Mouse (Mus musculus): ENCODE measurements around the gene Xrra1. TPM values are rescaled to one million over a fixed set of nuclear protein-coding genes. Genes with fewer than 3 reads are reported as not detected.
A peak's percentile ranks its signal among the peaks of the same experiment; 100 is the strongest.
"Not testable (repeated sequence)": the region's sequence is repeated elsewhere in the genome, so short reads cannot be mapped to it uniquely, and the experiment has no call there.

Xrra1 gene
- polyA plus RNA-seq (2014; fragmentation: Nextera tagmentation; extraction: Ambion mirVana): 0.30 and 0.34 TPM in 2 replicates

GRCm38 (mm10) chr7:99858813-99859585, at the start of gene Xrra1:
Gene Xrra1, plus strand, starts transcription at chr7:99859116.
- Histone ChIP-seq H3K4me2 (peak within 1 kb of the TSS; percentile 77), H3K4me1 (ENCODE audit: insufficient read depth) (peaks cover 10% of the 10 kb centered on the region), H3K9ac (peak within 1 kb of the TSS; percentile 79), H3K36me3 (ENCODE audit: insufficient read depth) (peaks cover 23% of the 10 kb centered on the region), H3K4me3 (ENCODE audit: low read depth, low read length) (peak within 1 kb of the TSS; percentile 76), H3K9me3 (ENCODE audit: low read depth, low read length) (no peaks in the 10 kb centered on the region), H3K27me3 (ENCODE audit: insufficient read depth, low read length) (no peaks in the 10 kb centered on the region), H3K27ac (ENCODE audit: low read depth) (peak within 1 kb of the TSS; percentile 69)
- WGBS: under 1% methylated on average over 42 of the region's 42 CpGs
- peak; percentile 99 for DNase-seq
- ATAC-seq (ENCODE audit: insufficient read depth): peak; percentile 99
- TF ChIP-seq CTCF (IDR thresholded peaks at IDR 0.05; ENCODE audit: low read depth): no peak

DNA sequence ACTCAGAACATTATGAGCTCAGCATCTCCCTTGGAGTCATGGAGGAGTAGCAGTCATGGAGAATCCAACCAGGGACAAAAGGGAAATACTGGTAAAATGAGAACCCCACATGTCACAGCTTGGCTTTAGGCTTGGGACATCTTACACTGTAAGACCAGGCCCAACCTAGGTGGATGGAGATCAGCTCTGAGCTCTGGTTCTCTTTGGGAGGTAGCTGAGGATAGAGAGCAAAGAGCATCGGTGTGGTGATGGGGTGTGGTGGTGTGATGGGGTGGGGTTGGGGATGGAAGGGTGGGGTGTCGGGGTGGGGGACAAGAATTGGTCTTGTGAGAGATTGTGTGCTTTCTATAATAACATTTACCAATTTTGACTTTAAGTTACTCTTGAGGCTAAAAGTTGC, 48.1 kb upstream of the Xrra1 start:
- no peak for ATAC-seq (ENCODE audit: insufficient read depth)
- H3K36me3 ChIP-seq (ENCODE audit: insufficient read depth): no peaks in the 10 kb centered on the region
- no peak for TF ChIP-seq CTCF (IDR thresholded peaks at IDR 0.05; ENCODE audit: low read depth)
- H3K4me2 ChIP-seq: no peak overlapping the region
- WGBS: 88% methylated on average over 2 of the region's 2 CpGs
- DNase-seq: no peak
- no peaks in the 10 kb centered on the region for H3K4me1 ChIP-seq (ENCODE audit: insufficient read depth)
- H3K27me3 ChIP-seq (ENCODE audit: insufficient read depth, low read length): no peaks in the 10 kb centered on the region
- no peak overlapping the region for H3K27ac ChIP-seq (ENCODE audit: low read depth)
- no peak overlapping the region for H3K4me3 ChIP-seq (ENCODE audit: low read depth, low read length)
- no peaks in the 10 kb centered on the region for H3K9me3 ChIP-seq (ENCODE audit: low read depth, low read length)
- H3K9ac ChIP-seq: no peak overlapping the region

- no peak overlapping the region for H3K4me3 ChIP-seq (ENCODE audit: low read depth, low read length)
- no peaks in the 10 kb centered on the region for H3K36me3 ChIP-seq (ENCODE audit: insufficient read depth)
- H3K4me2 ChIP-seq: no peak overlapping the region
- no peaks in the 10 kb centered on the region for H3K4me1 ChIP-seq (ENCODE audit: insufficient read depth)
- DNase-seq (no peak), ATAC-seq (ENCODE audit: insufficient read depth) (no peak)
- H3K9me3 ChIP-seq (ENCODE audit: low read depth, low read length): no peaks in the 10 kb centered on the region
- TF ChIP-seq CTCF (IDR thresholded peaks at IDR 0.05; ENCODE audit: low read depth): no peak
- WGBS: 77% methylated on average over 4 of the region's 4 CpGs
- no peaks in the 10 kb centered on the region for H3K27me3 ChIP-seq (ENCODE audit: insufficient read depth, low read length)
- H3K27ac ChIP-seq (ENCODE audit: low read depth): no peak overlapping the region
- H3K9ac ChIP-seq: no peak overlapping the region
Observed at GRCm38 (mm10) chr7:99811661-99812060, 47.3 kb upstream of the Xrra1 start.

DNA sequence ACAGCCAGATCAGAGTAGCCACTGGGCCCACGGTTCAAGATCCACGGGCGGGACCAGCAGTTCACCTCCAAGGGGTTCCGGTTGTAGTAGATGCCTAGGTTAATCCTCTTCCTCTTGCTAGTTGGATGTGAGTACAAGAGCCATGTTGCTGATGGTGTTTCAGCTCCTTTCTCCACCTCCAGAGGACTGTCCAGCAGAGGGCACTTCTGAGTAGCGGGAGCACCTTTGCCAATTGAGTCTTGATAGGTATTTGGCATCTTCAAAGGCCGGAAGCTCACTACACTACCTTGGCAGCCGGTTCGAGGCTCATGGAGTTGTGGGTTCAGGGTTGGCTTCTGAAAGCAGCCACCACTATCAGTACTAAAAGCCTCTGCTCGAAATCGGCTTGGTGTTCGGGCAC, 45.5 kb upstream of the Xrra1 start:
- Histone ChIP-seq H3K4me3 (ENCODE audit: low read depth, low read length) (no peak overlapping the region), H3K27me3 (ENCODE audit: insufficient read depth, low read length) (no peaks in the 10 kb centered on the region), H3K4me1 (ENCODE audit: insufficient read depth) (no peaks in the 10 kb centered on the region), H3K9me3 (ENCODE audit: low read depth, low read length) (no peaks in the 10 kb centered on the region), H3K9ac (no peak overlapping the region), H3K36me3 (ENCODE audit: insufficient read depth) (no peaks in the 10 kb centered on the region), H3K27ac (ENCODE audit: low read depth) (no peak overlapping the region), H3K4me2 (no peak overlapping the region)
- DNase-seq (peak; percentile 42), ATAC-seq (ENCODE audit: insufficient read depth) (no peak)
- 87% methylated on average over 11 of the region's 11 CpGs for WGBS
- TF ChIP-seq CTCF (IDR thresholded peaks at IDR 0.05; ENCODE audit: low read depth): peak; percentile 62

GRCm38 (mm10) chr7:99818181-99818725, 40.7 kb upstream of the Xrra1 start:
- not testable (repeated sequence) for H3K9me3 ChIP-seq (ENCODE audit: low read depth, low read length); H3K27me3 ChIP-seq (ENCODE audit: insufficient read depth, low read length); H3K4me2 ChIP-seq; H3K4me3 ChIP-seq (ENCODE audit: low read depth, low read length); H3K36me3 ChIP-seq (ENCODE audit: insufficient read depth); H3K4me1 ChIP-seq (ENCODE audit: insufficient read depth); ATAC-seq (ENCODE audit: insufficient read depth); H3K27ac ChIP-seq (ENCODE audit: low read depth); H3K9ac ChIP-seq
- DNase-seq: peak; percentile 22
- WGBS: 17% methylated on average over 9 of the region's 9 CpGs

DNA sequence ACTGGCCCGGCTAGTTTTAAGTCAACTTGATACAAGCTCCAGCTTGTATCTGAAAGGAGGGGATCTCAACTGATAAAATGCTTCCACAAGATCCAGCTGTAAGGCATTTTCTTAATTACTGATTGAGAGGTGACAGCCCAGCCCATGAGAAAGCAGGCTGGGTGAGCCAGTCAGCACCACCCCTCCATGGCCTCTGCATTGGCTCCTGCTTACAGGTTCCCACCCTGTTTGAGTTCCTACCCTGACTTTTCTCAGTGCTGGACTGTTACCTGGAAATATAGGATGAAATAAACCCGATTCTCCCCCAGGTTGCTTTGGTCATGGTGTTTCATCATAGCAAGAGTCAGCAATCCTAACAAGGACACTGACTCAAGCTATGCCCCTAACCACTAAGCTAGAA, 37.0 kb upstream of the Xrra1 start:
- H3K4me2 ChIP-seq: no peak overlapping the region
- H3K27ac ChIP-seq (ENCODE audit: low read depth): no peak overlapping the region
- no peak for TF ChIP-seq CTCF (IDR thresholded peaks at IDR 0.05; ENCODE audit: low read depth)
- DNase-seq: no peak
- no peaks in the 10 kb centered on the region for H3K36me3 ChIP-seq (ENCODE audit: insufficient read depth)
- no peaks in the 10 kb centered on the region for H3K27me3 ChIP-seq (ENCODE audit: insufficient read depth, low read length)
- WGBS: 73% methylated on average over 2 of the region's 2 CpGs
- no peak overlapping the region for H3K9ac ChIP-seq
- no peak for ATAC-seq (ENCODE audit: insufficient read depth)
- H3K9me3 ChIP-seq (ENCODE audit: low read depth, low read length): no peaks in the 10 kb centered on the region
- H3K4me3 ChIP-seq (ENCODE audit: low read depth, low read length): no peak overlapping the region
- H3K4me1 ChIP-seq (ENCODE audit: insufficient read depth): peaks cover 6% of the 10 kb centered on the region

DNA sequence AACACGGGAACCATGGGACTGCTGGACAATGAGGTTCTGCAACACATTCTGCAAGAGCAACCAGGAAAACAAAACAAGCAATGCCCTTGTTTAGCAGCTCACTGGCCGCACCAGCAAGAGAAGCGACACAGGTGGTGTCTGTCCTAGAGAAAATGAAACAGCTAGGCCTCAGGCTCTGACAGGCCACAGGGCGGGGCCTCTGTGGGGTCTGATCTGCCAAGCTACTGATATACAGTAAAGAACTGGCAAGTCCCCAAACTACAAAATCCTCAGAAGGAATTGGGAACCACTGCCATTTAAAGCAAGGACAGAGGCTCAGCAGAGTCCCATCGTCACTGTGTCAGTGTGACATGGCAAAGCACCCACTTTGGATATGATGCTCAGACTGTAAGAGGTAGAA, 36.5 kb upstream of the Xrra1 start:
- no peak for TF ChIP-seq CTCF (IDR thresholded peaks at IDR 0.05; ENCODE audit: low read depth)
- 64% methylated on average over 5 of the region's 5 CpGs for WGBS
- no peaks in the 10 kb centered on the region for H3K36me3 ChIP-seq (ENCODE audit: insufficient read depth)
- H3K4me2 ChIP-seq: no peak overlapping the region
- no peaks in the 10 kb centered on the region for H3K27me3 ChIP-seq (ENCODE audit: insufficient read depth, low read length)
- no peaks in the 10 kb centered on the region for H3K9me3 ChIP-seq (ENCODE audit: low read depth, low read length)
- H3K9ac ChIP-seq: no peak overlapping the region
- H3K4me1 ChIP-seq (ENCODE audit: insufficient read depth): peaks cover 6% of the 10 kb centered on the region
- 0 out of 2 replicates have a peak overlapping the region, but pooled peaks have one; percentile 30 for H3K27ac ChIP-seq (ENCODE audit: low read depth)
- no peak overlapping the region for H3K4me3 ChIP-seq (ENCODE audit: low read depth, low read length)
- ATAC-seq (ENCODE audit: insufficient read depth) (no peak), DNase-seq (peak; percentile 39)

All from lung, embryonic 14.5 days (tissue).